Mouse (Mus musculus) liver, embryonic 11.5 days (tissue): ENCODE data around the gene Olfr1509. TPM values are rescaled to one million over a fixed set of nuclear protein-coding genes. Genes with fewer than 3 reads are reported as not detected.

Source experiments
- ATAC-seq: fragments of 200-750 bp; cut with Nextera tagmentation; replicated peaks from 2 replicates; pipeline ENCODE4 v1.8.0; 2017; ENCODE audit warnings: moderate number of reproducible peaks, mild to moderate bottlenecking, moderate TSS enrichment, moderate library complexity; ENCODE audit not compliant: low FRiP score
- DNase-seq: peaks from one replicate; pipeline ENCODE4 v3.0.0-alpha.2; 2017; ENCODE audit warnings: low spot score
- H3K27ac ChIP-seq: fragments of 300-500 bp; sonication (generic); 2 replicates; pipeline ENCODE4 v1.5.1; 2014; ENCODE audit warnings: mild to moderate bottlenecking, low read depth, low read length, control low read depth
- H3K27me3 ChIP-seq: fragments of 300-500 bp; sonication (generic); replicated peaks from 2 replicates; pipeline ENCODE4 v1.6.1; 2014; ENCODE audit warnings: low read length, mixed read lengths; ENCODE audit not compliant: control insufficient read depth, insufficient read depth
- H3K36me3 ChIP-seq: fragments of 300-500 bp; sonication (generic); 2 replicates; pipeline ENCODE4 v1.6.1; 2014; ENCODE audit warnings: mild to moderate bottlenecking, low read length, moderate library complexity, mixed read lengths; ENCODE audit not compliant: control insufficient read depth, insufficient read depth
- H3K4me1 ChIP-seq: fragments of 300-500 bp; sonication (generic); replicated peaks from 2 replicates; pipeline ENCODE4 v1.6.1; 2014; ENCODE audit warnings: low read length, mixed read lengths; ENCODE audit not compliant: control insufficient read depth, insufficient read depth
- H3K4me2 ChIP-seq: fragments of 300-500 bp; sonication (generic); 2 replicates; pipeline ENCODE4 v1.6.1; 2014; ENCODE audit warnings: mild to moderate bottlenecking, control low read depth, moderate library complexity
- H3K4me3 ChIP-seq: fragments of 300-500 bp; sonication (generic); 2 replicates; pipeline ENCODE4 v1.5.1; 2014; ENCODE audit warnings: low read depth, low read length, control low read depth
- H3K9ac ChIP-seq: fragments of 300-500 bp; sonication (generic); 2 replicates; pipeline ENCODE4 v1.6.1; 2014; ENCODE audit warnings: low read depth, low read length, control low read depth
- H3K9me3 ChIP-seq: fragments of 300-500 bp; sonication (generic); 2 replicates; pipeline ENCODE4 v1.6.1; 2016; ENCODE audit warnings: low read length, inconsistent platforms, mixed read lengths; ENCODE audit not compliant: control insufficient read depth
- WGBS: fragments of 180-500 bp; shearing (Covaris S2); extraction: QIAGEN DNeasy Blood & Tissue Kit; methylation state at CpG from one replicate; pipeline ENCODE4 v1.1.7; 2014; 5-methylcytosine and 5-hydroxymethylcytosine counted together
- polyA plus RNA-seq: library from polyadenylated mRNA; unstranded; fragments of >200 nt; fragmentation: Nextera tagmentation; extraction: Ambion mirVana; gene quantifications from 2 replicates; pipeline ENCODE4 v1.2.1, GENCODE M21; 2014

Gene Olfr1509
- polyA plus RNA-seq, 1 experiment from 2014 or later = not detected

GRCm38 (mm10) chr14:52495516-52495915 is 52.7 kb downstream of the Olfr1509 start, which contains the start of gene Olfr1507:
Gene Olfr1507, minus strand, starts transcription at chr14:52495749.
- DNase-seq (no peak), ATAC-seq (no peak)
- H3K36me3 ChIP-seq = no peaks in the 10 kb centered on the region
- H3K4me2 ChIP-seq = no peak within 1 kb of the TSS
- no peaks in the 10 kb centered on the region for H3K9me3 ChIP-seq
- H3K9ac ChIP-seq = no peak within 1 kb of the TSS
- 82% methylated on average over 4 of the region's 4 CpGs for WGBS
- H3K4me1 ChIP-seq = no peaks in the 10 kb centered on the region
- H3K4me3 ChIP-seq = no peak within 1 kb of the TSS
- H3K27ac ChIP-seq = no peak within 1 kb of the TSS
- no peaks in the 10 kb centered on the region for H3K27me3 ChIP-seq

Other genes starting within 250 kb of the Olfr1509 start
- gene Supt16, start 245.6 kb upstream of the Olfr1509 start, polyA plus RNA-seq = 52.1 and 58.6 TPM in 2 replicates
- gene Chd8, start 185.2 kb upstream of the Olfr1509 start, polyA plus RNA-seq = 34.5 and 38.0 TPM in 2 replicates
- gene Tox4, start 163.8 kb upstream of the Olfr1509 start, polyA plus RNA-seq = 35.7 and 44.6 TPM in 2 replicates
- 9.8 and 10.6 TPM in 2 replicates for gene Rab2b, start 163.4 kb upstream of the Olfr1509 start, polyA plus RNA-seq
- gene Mettl3, start 137.9 kb upstream of the Olfr1509 start, polyA plus RNA-seq = 44.7 and 52.2 TPM in 2 replicates
- gene Sall2, start 114.2 kb upstream of the Olfr1509 start, polyA plus RNA-seq = 9.8 and 11.6 TPM in 2 replicates
- gene Olfr1513, start 86.6 kb upstream of the Olfr1509 start, polyA plus RNA-seq = not detected in 2 replicates
- not detected in 2 replicates for gene Olfr1512, start 63.8 kb upstream of the Olfr1509 start, polyA plus RNA-seq
- not detected in 2 replicates for gene Olfr1511, start 45.6 kb upstream of the Olfr1509 start, polyA plus RNA-seq
- not detected in 2 replicates for gene Olfr1510, start 28.6 kb upstream of the Olfr1509 start, polyA plus RNA-seq
- not detected in 2 replicates for gene Olfr1508, start 24.5 kb downstream of the Olfr1509 start, polyA plus RNA-seq
- not detected in 2 replicates for gene Olfr1507, start 52.8 kb downstream of the Olfr1509 start, polyA plus RNA-seq